Mouse (Mus musculus): ENCODE data around the gene Nabp2. TPM values are rescaled to one million over a fixed set of nuclear protein-coding genes. Genes with fewer than 3 reads are reported as not detected.

Gene Nabp2
- polyA plus RNA-seq, 1 experiment from 2014 or later, result 61.9 TPM

GRCm38 (mm10) chr10:128385902-128386301 is 25.4 kb downstream of the Nabp2 start:
- H3K4me3 ChIP-seq (ENCODE audit: low read depth, low read length), result no peak overlapping the region
- no peak overlapping the region for H3K27ac ChIP-seq (replicated peaks; ENCODE audit: low read depth, low read length)
- WGBS, result 81% methylated on average over 6 of the region's 7 CpGs
- DNase-seq (ENCODE audit: low spot score), result no peak
- no peaks in the 10 kb centered on the region for H3K27me3 ChIP-seq (replicated peaks; ENCODE audit: control insufficient read depth, insufficient read depth, low read length)
- no peak overlapping the region for H3K9ac ChIP-seq (ENCODE audit: low read depth, low read length)
- peaks cover 98% of the 10 kb centered on the region for H3K36me3 ChIP-seq (ENCODE audit: control insufficient read depth, insufficient read depth, low read length)
- no peaks in the 10 kb centered on the region for H3K4me1 ChIP-seq (ENCODE audit: control insufficient read depth, insufficient read depth, low read length)
- H3K9me3 ChIP-seq (ENCODE audit: control insufficient read depth, low read length), result no peaks in the 10 kb centered on the region
- H3K4me2 ChIP-seq (ENCODE audit: low read depth, low read length), result no peak overlapping the region
- ATAC-seq (ENCODE audit: low read depth), result no peak

DNA sequence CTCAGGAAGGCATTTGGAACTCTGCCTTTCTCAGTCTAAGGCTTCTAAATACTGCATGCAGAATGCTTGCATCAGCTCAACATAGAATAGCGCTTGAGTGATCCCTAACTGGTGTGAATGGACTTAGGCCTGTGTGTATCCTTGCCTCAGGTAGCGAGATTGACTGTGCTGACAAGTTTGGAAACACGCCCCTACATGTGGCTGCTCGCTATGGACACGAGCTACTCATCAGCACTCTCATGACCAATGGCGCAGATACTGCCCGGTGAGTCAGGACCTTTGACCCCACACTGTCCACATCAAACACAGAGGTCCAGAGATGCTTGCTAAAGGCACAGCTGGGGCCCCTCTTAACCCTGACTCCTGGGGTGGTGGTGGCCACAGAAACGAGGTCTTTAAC is 28.8 kb downstream of the Nabp2 start:
- Histone ChIP-seq H3K27me3 (replicated peaks; ENCODE audit: control insufficient read depth, insufficient read depth, low read length) (no peaks in the 10 kb centered on the region), H3K36me3 (ENCODE audit: control insufficient read depth, insufficient read depth, low read length) (peaks cover 91% of the 10 kb centered on the region), H3K4me2 (ENCODE audit: low read depth, low read length) (no peak overlapping the region), H3K9ac (ENCODE audit: low read depth, low read length) (no peak overlapping the region), H3K27ac (replicated peaks; ENCODE audit: low read depth, low read length) (no peak overlapping the region), H3K4me3 (ENCODE audit: low read depth, low read length) (no peak overlapping the region), H3K9me3 (ENCODE audit: control insufficient read depth, low read length) (no peaks in the 10 kb centered on the region), H3K4me1 (ENCODE audit: control insufficient read depth, insufficient read depth, low read length) (peaks cover 8% of the 10 kb centered on the region)
- ATAC-seq (ENCODE audit: low read depth) (no peak), DNase-seq (ENCODE audit: low spot score) (no peak)
- 88% methylated on average over 8 of the region's 8 CpGs for WGBS

DNA sequence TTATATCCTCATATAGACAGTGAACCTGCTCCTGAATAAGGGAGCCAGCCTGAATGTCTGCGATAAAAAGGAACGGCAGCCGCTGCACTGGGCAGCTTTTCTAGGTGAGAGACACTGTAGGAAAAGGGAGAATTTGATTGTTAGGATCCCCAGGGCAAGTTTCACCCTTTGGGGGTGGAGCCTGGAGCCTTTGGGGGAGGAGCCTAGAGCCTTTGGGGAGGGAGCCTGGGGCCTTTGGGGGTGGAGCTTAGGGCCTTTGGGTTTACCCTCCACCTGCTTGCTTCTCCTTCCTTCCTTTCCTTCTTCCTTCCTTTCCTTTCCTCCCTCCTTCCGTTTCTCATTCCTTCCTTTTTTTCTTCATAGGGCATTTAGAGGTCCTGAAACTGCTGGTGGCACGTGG is 30.7 kb downstream of the Nabp2 start:
- no peak overlapping the region for H3K4me2 ChIP-seq (ENCODE audit: low read depth, low read length)
- no peaks in the 10 kb centered on the region for H3K27me3 ChIP-seq (replicated peaks; ENCODE audit: control insufficient read depth, insufficient read depth, low read length)
- ATAC-seq (ENCODE audit: low read depth) (no peak), DNase-seq (ENCODE audit: low spot score) (no peak)
- 86% methylated on average over 5 of the region's 5 CpGs for WGBS
- H3K27ac ChIP-seq (replicated peaks; ENCODE audit: low read depth, low read length), result no peak overlapping the region
- peaks cover 72% of the 10 kb centered on the region for H3K36me3 ChIP-seq (ENCODE audit: control insufficient read depth, insufficient read depth, low read length)
- peaks cover 8% of the 10 kb centered on the region for H3K4me1 ChIP-seq (ENCODE audit: control insufficient read depth, insufficient read depth, low read length)
- H3K9ac ChIP-seq (ENCODE audit: low read depth, low read length), result no peak overlapping the region
- H3K9me3 ChIP-seq (ENCODE audit: control insufficient read depth, low read length), result no peaks in the 10 kb centered on the region
- no peak overlapping the region for H3K4me3 ChIP-seq (ENCODE audit: low read depth, low read length)

GRCm38 (mm10) chr10:128379260-128379659 is 32.0 kb downstream of the Nabp2 start:
- Histone ChIP-seq H3K4me3 (ENCODE audit: low read depth, low read length) (no peak overlapping the region), H3K9me3 (ENCODE audit: control insufficient read depth, low read length) (no peaks in the 10 kb centered on the region), H3K4me2 (ENCODE audit: low read depth, low read length) (no peak overlapping the region), H3K27me3 (replicated peaks; ENCODE audit: control insufficient read depth, insufficient read depth, low read length) (no peaks in the 10 kb centered on the region), H3K36me3 (ENCODE audit: control insufficient read depth, insufficient read depth, low read length) (peaks cover 59% of the 10 kb centered on the region), H3K9ac (ENCODE audit: low read depth, low read length) (no peak overlapping the region), H3K27ac (replicated peaks; ENCODE audit: low read depth, low read length) (no peak overlapping the region), H3K4me1 (ENCODE audit: control insufficient read depth, insufficient read depth, low read length) (peaks cover 8% of the 10 kb centered on the region)
- ATAC-seq (ENCODE audit: low read depth), result no peak
- 97% methylated on average over 7 of the region's 7 CpGs for WGBS
- DNase-seq (ENCODE audit: low spot score), result no peak

- no peaks in the 10 kb centered on the region for H3K27me3 ChIP-seq (replicated peaks; ENCODE audit: control insufficient read depth, insufficient read depth, low read length)
- 56% methylated on average over 3 of the region's 3 CpGs for WGBS
- ATAC-seq (ENCODE audit: low read depth), result no peak
- H3K27ac ChIP-seq (replicated peaks; ENCODE audit: low read depth, low read length), result no peak overlapping the region
- H3K4me2 ChIP-seq (ENCODE audit: low read depth, low read length), result peak overlapping the region; percentile 74
- H3K36me3 ChIP-seq (ENCODE audit: control insufficient read depth, insufficient read depth, low read length), result peaks cover 51% of the 10 kb centered on the region
- peaks cover 8% of the 10 kb centered on the region for H3K4me1 ChIP-seq (ENCODE audit: control insufficient read depth, insufficient read depth, low read length)
- no peak for DNase-seq (ENCODE audit: low spot score)
- H3K9ac ChIP-seq (ENCODE audit: low read depth, low read length), result peak overlapping the region; percentile 96
- H3K9me3 ChIP-seq (ENCODE audit: control insufficient read depth, low read length), result no peaks in the 10 kb centered on the region
- H3K4me3 ChIP-seq (ENCODE audit: low read depth, low read length), result peak overlapping the region; percentile 75
Observed at GRCm38 (mm10) chr10:128378462-128378861, 32.8 kb downstream of the Nabp2 start.

- Histone ChIP-seq H3K36me3 (ENCODE audit: control insufficient read depth, insufficient read depth, low read length) (peaks cover 46% of the 10 kb centered on the region), H3K9ac (ENCODE audit: low read depth, low read length) (peak overlapping the region; percentile 96), H3K4me2 (ENCODE audit: low read depth, low read length) (peak overlapping the region; percentile 74), H3K27ac (replicated peaks; ENCODE audit: low read depth, low read length) (peak overlapping the region; percentile 97), H3K4me1 (ENCODE audit: control insufficient read depth, insufficient read depth, low read length) (peaks cover 8% of the 10 kb centered on the region), H3K4me3 (ENCODE audit: low read depth, low read length) (peak overlapping the region; percentile 75), H3K9me3 (ENCODE audit: control insufficient read depth, low read length) (no peaks in the 10 kb centered on the region), H3K27me3 (replicated peaks; ENCODE audit: control insufficient read depth, insufficient read depth, low read length) (no peaks in the 10 kb centered on the region)
- WGBS, result 52% methylated on average over 14 of the region's 14 CpGs
- ATAC-seq (ENCODE audit: low read depth) (no peak), DNase-seq (ENCODE audit: low spot score) (no peak)
Observed at GRCm38 (mm10) chr10:128377940-128378448, 33.3 kb downstream of the Nabp2 start.

GRCm38 (mm10) chr10:128377222-128377939 is 33.9 kb downstream of the Nabp2 start:
- peaks cover 8% of the 10 kb centered on the region for H3K4me1 ChIP-seq (ENCODE audit: control insufficient read depth, insufficient read depth, low read length)
- H3K4me2 ChIP-seq (ENCODE audit: low read depth, low read length), result peak overlapping the region; percentile 74
- peak overlapping the region; percentile 97 for H3K27ac ChIP-seq (replicated peaks; ENCODE audit: low read depth, low read length)
- DNase-seq (ENCODE audit: low spot score) (peak; percentile 72), ATAC-seq (ENCODE audit: low read depth) (peak; percentile 71)
- H3K9me3 ChIP-seq (ENCODE audit: control insufficient read depth, low read length), result no peaks in the 10 kb centered on the region
- H3K4me3 ChIP-seq (ENCODE audit: low read depth, low read length), result peak overlapping the region; percentile 75
- peaks cover 40% of the 10 kb centered on the region for H3K36me3 ChIP-seq (ENCODE audit: control insufficient read depth, insufficient read depth, low read length)
- peak overlapping the region; percentile 96 for H3K9ac ChIP-seq (ENCODE audit: low read depth, low read length)
- WGBS, result 1% methylated on average over 17 of the region's 47 CpGs
- no peaks in the 10 kb centered on the region for H3K27me3 ChIP-seq (replicated peaks; ENCODE audit: control insufficient read depth, insufficient read depth, low read length)

DNA sequence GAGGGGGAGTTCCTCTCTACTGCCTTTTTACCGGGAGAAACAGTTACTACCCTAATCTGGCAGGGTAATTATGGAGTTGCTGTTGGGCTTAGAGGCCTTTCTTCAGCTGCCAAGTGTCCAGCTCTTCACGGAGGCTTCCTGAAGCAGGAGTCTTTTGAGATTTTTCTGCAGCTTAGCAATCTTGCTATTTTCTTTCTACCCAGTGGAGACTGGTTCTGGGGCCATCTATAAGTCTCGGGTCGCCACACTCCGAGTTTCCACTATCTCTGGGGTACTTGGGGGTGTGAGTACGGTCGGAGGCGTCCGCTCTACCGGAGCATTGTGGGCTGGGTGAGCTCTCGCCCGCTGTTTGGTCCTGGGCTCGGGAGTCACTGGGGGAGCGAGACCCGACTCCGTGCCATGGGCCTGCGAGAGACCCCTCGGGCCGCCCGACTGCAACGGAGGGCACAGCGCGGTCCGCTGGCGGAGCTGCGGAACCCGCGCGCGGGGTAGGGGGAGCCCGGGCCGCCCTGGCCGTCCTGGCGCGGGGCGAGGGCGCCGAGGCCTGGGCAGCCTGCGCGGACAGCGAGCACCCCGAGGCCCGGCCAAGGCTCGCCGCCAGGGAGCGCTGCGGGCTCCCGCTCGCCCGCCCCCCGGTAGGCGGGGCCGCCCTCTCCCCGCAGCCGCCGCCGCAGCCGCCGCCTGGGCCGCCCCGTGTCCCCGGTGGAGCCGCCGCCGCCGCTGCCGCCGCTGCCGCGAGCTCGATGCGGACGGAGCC is 34.7 kb downstream of the Nabp2 start, which contains the start of gene Ankrd52:
TSS of gene Ankrd52 (plus strand) at position 661 of the 757 bp plus-strand sequence.
- Histone ChIP-seq H3K4me1 (ENCODE audit: control insufficient read depth, insufficient read depth, low read length) (peaks cover 8% of the 10 kb centered on the region), H3K27ac (replicated peaks; ENCODE audit: low read depth, low read length) (peak within 1 kb of the TSS; percentile 97), H3K4me2 (ENCODE audit: low read depth, low read length) (peak within 1 kb of the TSS; percentile 74), H3K36me3 (ENCODE audit: control insufficient read depth, insufficient read depth, low read length) (peaks cover 33% of the 10 kb centered on the region), H3K9me3 (ENCODE audit: control insufficient read depth, low read length) (no peaks in the 10 kb centered on the region), H3K27me3 (replicated peaks; ENCODE audit: control insufficient read depth, insufficient read depth, low read length) (no peaks in the 10 kb centered on the region), H3K9ac (ENCODE audit: low read depth, low read length) (peak within 1 kb of the TSS; percentile 96), H3K4me3 (ENCODE audit: low read depth, low read length) (peak within 1 kb of the TSS; percentile 75)
- ATAC-seq (ENCODE audit: low read depth), result peak; percentile 93
- DNase-seq (ENCODE audit: low spot score), result peak; percentile 87
- WGBS, result under 1% methylated on average over 32 of the region's 73 CpGs
